1 mouse cellular context compared by ENCODE assay signal in the genomic region with DNA sequence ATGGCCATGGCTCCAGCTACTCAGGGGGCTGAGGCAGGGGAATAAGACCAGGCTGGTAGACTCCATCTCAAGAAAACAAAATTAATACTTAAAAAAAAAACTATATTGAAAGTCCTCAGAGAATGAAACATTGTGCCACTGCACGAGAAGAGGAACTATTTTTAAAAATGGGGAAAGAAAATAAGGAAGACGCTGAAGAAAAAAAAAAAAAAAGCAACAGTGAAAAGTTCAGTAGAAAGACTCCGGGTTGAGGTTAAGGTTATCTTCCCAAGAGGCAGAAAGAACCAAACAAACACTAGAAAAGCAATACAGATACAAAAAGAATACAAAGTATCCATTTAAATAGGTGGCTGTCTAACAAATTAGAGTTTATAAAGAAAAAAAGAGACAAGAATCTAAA.
TF ChIP-seq lines count a peak whose summit lies in the region.

No protein-coding gene starts in this region.

TF ChIP-seq in MEL, 35 proteins besides CTCF, POLR2A, EP300 and RAD21 (continued from another document):
- TF ChIP-seq RCOR1 (IDR thresholded peaks at IDR 0.05; ENCODE audit: low read depth, low read length) = no peak
- TF ChIP-seq NELFE (IDR thresholded peaks at IDR 0.05; ENCODE audit: low read depth, low read length) = no peak
- TF ChIP-seq ELF1 (IDR thresholded peaks at IDR 0.05; ENCODE audit: low read depth, low read length) = 0 out of 2 replicates have a peak, but pooled peaks have one; percentile 9
- 0 out of 2 replicates have a peak, but pooled peaks have one; percentile 9 for TF ChIP-seq TCF12 (IDR thresholded peaks at IDR 0.05; ENCODE audit: low read depth, low read length)
- no peak for TF ChIP-seq MAFK (IDR thresholded peaks at IDR 0.05; ENCODE audit: borderline replicate concordance, low read depth, low read length)
- TF ChIP-seq JUND (IDR thresholded peaks at IDR 0.05; ENCODE audit: low read depth, low read length) = no peak
- TF ChIP-seq TAL1 (IDR thresholded peaks at IDR 0.05; ENCODE audit: low read length) = no peak
- TF ChIP-seq KAT2A (conservative IDR thresholded peaks at IDR 0.05; ENCODE audit: low read depth, low read length) = no peak
- TF ChIP-seq MAZ (IDR thresholded peaks at IDR 0.05; ENCODE audit: low read depth, low read length) = no peak
- TF ChIP-seq GABPA (IDR thresholded peaks at IDR 0.05; ENCODE audit: low read depth, low read length) = no peak
- TF ChIP-seq ZMIZ1 (IDR thresholded peaks at IDR 0.05; ENCODE audit: low read depth, low read length) = no peak
- TF ChIP-seq TBP (IDR thresholded peaks at IDR 0.05; ENCODE audit: low read depth, low read length) = no peak
- TF ChIP-seq GATA1 (IDR thresholded peaks at IDR 0.05; ENCODE audit: low read depth, low read length) = 0 out of 2 replicates have a peak, but pooled peaks have one; percentile 25
- TF ChIP-seq POLR2AphosphoS5 (IDR thresholded peaks at IDR 0.05; ENCODE audit: borderline replicate concordance, low read depth, low read length) = no peak
- TF ChIP-seq ZNF384 (IDR thresholded peaks at IDR 0.05; ENCODE audit: low read depth, low read length) = peak; percentile 98
- no peak for TF ChIP-seq ZKSCAN1 (IDR thresholded peaks at IDR 0.05; ENCODE audit: low read depth, low read length)
- no peak for TF ChIP-seq MAX (IDR thresholded peaks at IDR 0.05; ENCODE audit: low read length)
- no peak for TF ChIP-seq USF2 (IDR thresholded peaks at IDR 0.05; ENCODE audit: borderline replicate concordance in 1 of 2, insufficient read depth in 1 of 2, low read depth in 1 of 2, low read length in 2 of 2)
- no peak for TF ChIP-seq MXI1 (IDR thresholded peaks at IDR 0.05; ENCODE audit: low read depth, low read length)
